Mouse (Mus musculus): ENCODE measurements at regions not wholly inside any gene's neighbourhood (a gene's known extent, or its start where the extent isn't known, plus 50 kb on each side); places are given as distances from the start of the nearest gene placed in this dataset.
"Not testable (repeated sequence)": the region's sequence is repeated elsewhere in the genome, so short reads cannot be mapped to it uniquely, and the experiment has no call there.

DNA sequence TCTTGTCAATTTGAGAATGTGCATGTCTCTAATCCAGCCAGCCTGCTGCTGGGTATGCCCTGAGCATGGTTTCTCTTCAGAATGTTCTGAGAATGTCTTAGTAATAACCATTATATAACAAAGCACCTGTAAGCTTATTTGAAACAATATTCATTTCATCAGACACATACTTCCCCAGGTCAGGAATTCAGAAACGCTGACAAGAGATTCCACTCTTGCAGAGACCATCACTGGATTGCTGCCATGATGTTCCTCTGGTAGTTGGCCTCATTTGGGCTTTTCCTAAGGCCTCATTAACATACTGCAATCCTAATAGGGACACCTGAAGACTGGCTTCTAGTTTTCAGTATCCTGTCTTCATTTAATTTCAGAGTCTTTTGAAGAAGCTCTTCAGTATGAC lies 642.5 kb upstream of the Adamts5 start:
- DNase-seq (ENCODE audit: low read depth, low spot score): no peak

DNA sequence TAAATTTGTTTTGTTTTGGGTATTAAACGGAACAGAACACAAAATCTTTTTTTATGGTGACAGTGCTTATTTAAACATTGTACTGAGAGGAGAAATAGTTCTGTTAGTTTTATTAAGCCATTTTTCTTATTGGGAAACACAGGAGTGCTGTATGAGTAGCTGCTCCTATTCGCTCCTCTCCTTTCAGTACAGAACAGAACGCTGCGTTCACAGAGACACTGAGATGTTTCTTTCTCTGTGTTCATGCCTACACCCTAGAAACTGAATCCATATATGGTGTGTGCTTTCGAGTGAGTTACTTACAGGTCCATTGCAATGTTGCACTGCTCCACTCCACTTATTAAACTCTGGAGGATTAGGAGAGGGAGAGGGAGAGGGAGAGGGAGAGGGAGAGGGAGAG lies 634.9 kb upstream of the Adamts5 start:
- DNase-seq (ENCODE audit: low read depth, low spot score): no peak

DNA sequence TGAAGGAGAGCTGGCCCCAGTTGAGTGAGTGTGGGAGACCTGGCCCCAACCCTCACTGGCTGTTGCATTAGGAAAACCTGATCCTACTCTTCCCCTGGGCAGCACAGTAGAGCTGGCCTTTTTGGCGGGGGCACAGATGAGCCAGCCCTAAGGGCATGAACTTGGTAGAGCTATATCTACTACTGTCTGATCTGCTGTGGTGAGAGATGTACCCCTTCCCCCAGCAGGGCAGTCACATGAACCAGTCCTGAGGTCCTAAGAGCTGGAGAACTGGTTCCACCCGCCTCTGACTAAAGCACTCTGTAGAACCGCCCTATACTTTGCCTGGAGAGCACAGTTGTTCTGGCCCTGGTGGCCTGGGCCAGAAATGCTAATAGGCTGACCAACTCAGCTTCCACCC lies 622.5 kb upstream of the Adamts5 start:
- DNase-seq (ENCODE audit: low read depth, low spot score): no peak

DNA sequence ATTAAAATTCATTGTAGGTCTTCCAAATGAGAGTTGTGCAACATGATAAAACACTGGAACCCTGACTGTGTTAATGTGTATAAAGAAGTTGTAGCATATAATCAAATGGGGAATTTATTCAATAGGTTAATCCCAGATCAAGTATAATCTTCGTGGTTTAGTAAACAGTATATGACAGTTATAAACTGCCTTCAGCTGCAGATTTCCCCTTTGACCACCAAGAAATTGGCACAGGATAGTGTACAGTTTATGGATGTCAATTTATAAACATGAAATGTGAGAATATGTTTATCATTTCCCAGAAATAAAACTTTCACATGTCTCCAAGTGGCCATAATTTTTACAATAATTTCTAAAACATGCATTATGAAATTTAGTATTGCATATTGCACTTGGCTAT lies 615.3 kb upstream of the Adamts5 start:
- no peak for DNase-seq (ENCODE audit: low read depth, low spot score)

DNA sequence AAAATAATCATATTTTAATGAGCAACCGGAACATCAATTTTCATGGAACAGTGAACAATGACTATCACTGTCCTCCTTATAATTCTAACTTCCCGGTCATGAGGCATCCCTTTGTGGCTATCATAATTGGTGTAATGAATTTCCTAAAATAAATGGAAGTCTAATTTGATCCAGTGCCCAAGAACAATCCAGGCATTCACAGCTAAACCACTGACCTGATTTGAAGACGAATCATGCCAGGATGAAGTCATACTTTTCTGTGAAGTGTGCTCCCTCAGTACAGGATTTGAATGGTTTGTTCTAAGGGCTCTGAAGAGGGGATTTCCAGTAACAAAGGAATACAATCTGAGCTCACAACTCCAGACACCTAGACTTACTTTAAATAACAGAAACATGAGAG lies 614.5 kb upstream of the Adamts5 start:
- no peak for DNase-seq (ENCODE audit: low read depth, low spot score)

DNA sequence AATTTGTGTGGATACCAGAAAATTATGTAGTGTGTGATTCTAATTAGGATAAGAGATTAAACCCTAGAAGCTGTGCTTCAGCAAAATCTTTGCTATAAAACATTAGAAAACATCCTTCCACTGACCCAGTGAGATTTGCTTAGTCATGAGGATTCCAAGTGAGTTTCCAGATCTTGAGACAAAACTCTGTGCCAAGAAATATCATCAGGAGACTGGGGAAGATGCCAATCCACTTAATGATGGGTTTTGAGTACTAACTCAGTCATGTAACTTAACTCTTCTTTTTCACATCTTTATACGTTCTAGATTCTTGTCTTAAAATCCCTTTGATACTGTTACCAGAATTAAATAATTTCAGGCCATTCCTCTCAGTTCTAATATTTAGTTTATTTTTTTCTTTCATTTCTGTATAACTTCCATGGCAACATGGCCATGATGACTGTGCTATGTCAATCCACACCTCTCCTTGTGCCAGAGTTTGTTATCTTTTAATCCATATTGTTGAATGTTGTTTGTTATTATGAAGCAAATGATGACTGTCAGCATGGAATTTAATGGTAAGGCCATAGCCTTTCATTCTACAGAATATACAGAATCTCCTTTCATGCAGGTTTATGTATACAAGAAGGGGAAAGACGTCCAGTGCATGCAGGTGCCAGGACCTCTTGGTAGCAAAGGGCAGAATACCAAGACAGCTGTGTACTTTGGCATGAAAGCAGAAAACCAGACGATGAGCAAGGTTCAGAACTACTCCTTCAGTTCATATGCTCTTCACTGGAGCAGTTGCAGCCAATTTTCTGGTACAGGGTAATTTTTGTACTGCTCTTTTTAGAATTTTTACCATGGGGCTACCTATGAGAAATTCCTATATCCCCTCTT lies 599.7 kb upstream of the Adamts5 start:
- no peak for DNase-seq (ENCODE audit: low read depth, low spot score)

DNA sequence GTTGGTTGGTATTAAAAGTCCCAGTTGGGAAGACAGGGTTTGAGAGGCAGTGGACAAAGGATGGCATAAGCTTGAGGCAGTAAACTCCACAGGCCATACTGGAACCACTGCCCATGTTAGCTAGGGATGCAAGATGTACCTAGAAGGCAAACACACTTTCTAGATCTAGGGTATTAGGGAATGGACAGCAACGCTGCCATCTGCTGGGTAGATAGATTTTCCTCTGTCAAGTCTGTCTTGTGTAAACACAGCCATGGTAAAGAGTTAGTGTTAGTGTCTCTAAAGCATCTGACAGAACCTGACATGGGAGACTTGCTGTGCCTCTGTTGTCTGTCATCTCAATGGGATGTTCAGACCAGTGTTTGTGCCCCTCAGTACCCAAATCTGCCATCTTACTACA lies 573.5 kb upstream of the Adamts5 start:
- no peak for DNase-seq (ENCODE audit: low read depth, low spot score)

DNA sequence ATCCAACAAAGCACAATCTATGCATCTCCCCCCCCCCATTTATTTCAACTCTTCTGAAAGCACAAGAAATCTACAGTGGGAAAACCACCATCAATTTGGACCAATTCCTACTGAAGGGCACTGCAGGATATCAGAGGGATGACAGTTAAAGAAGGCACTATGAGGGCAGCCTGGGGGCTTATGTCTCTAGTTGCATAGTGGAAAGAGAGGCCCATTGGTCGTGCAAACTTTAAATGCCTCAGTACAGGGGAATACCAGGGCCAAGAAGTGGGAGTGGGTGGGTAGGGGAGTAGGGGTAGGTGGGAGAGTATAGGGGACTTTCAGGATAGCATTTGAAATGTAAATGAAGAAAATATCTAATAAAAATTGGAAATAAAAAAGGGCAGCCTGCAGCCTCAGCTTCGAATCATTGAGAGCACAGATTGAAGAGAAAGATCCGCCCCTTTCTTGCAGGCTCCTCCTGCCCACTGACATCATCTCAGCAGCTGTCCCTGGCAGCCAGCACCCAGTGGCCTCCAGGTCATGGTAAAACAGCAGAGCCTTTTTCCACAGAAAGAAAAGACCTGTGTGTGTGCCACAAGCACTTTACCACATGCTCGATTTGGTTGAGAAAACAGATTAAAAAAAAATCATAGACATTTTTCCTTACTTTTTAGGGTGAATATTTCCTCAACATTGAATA lies 571.6 kb upstream of the Adamts5 start:
- DNase-seq (ENCODE audit: low read depth, low spot score): no peak

DNA sequence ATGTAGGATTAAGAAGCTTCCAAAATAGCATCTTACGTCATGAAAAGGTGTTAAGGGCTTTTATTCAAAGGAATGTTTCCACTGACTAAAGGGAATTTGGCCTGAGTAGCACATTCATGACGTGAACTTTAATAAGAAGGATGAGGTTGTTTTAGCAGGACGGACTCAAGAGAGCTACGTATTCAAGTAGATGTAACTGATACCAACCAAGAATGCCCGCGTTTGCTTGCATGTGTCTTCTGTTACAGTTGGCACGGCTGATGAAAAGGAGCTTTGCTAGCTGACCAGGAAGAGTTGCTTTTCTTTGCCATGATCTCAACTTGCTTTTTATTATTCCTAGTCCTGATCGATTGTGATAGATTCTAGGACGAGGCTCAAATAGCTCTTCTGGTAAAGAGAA lies 559.4 kb upstream of the Adamts5 start:
- DNase-seq (ENCODE audit: low read depth, low spot score): no peak

DNA sequence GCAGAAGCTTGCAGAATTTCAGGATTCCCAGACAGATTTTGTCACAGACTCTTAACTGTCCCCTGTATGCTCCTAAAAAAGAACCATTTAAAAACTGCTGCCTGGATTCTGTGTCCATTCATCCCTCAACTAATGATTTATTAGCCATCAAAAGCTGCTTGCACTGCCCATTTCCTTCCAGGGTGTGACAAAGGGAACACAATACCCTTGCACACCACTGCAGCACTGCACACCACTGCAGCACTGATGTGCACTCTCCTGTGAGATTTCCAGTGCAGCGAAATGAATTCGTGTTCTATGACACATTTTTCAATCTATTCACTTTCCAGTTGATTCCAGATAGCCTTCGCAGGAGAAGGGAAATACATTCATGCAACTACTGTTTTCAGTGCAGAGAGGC lies 555.0 kb upstream of the Adamts5 start:
- no peak for DNase-seq (ENCODE audit: low read depth, low spot score)

DNA sequence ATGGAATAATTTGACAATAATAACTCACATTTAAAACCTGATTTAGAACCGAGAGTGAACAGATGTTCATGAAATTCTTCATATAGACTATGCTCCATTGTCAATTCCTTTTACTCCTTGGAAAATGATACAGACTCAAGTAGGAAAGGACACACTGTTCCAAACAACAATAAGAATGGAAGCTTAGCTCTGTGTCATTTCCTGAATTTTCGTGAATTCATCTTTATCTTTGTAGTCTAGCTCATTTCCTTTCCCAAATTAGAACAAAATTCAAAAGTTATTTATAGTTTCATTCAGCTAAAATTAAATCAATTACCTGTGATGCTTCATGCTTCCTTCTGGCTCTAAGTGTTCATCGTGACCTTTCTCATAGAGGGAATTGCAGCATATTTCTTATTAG lies 553.2 kb upstream of the Adamts5 start:
- no peak for DNase-seq (ENCODE audit: low read depth, low spot score)

DNA sequence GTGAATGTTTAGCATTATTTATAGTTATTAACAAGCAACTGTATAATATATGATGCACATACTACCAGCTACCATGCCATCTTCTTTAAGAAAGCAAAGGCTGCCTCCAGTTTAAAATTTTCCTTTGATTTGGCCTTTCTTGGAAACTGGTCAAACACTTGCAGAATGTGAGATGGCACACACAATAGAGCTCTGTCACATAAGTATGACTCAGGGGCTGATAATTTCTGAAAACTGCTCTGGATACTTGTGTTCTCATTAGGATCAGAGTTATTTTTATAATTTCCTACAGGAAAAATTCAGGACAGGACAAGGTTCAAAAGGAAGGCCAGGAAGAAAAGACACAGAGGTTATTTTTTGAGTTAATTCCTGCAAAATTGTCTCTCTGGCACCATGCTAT lies 552.4 kb upstream of the Adamts5 start:
- DNase-seq (ENCODE audit: low read depth, low spot score): no peak

DNA sequence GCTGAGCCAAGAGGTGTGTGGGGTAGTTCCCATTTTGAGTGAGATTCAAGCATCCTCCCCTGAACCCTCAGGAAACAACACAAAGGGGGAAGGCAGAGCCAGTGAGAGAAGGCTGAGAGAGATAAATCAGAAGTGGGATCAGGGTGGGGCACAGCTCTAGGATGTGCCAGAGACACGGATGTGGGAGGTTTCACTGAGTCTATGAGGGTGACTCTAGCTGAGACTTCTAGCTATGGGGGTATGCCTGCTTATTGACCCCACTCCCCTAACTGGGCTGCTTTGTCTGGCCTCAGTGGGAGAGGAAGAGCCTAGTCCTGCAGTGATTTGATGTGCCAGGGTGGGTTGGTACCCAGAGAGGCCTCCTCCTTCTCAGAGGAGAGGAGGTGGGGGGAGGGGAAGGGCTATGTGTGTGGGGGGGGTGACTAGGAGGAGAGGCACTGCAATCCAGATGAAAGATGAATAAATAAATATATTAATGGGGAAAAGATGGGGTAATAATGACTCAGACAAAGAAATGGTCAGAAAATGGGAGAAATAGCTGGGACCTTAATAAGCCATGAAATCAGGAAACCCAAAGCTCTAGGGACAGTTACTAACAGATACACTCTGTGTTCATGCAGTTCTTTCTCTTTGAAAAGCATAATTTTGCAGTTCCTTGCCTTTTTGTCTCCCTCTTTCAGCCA lies 547.0 kb upstream of the Adamts5 start:
- DNase-seq (ENCODE audit: low read depth, low spot score): no peak

DNA sequence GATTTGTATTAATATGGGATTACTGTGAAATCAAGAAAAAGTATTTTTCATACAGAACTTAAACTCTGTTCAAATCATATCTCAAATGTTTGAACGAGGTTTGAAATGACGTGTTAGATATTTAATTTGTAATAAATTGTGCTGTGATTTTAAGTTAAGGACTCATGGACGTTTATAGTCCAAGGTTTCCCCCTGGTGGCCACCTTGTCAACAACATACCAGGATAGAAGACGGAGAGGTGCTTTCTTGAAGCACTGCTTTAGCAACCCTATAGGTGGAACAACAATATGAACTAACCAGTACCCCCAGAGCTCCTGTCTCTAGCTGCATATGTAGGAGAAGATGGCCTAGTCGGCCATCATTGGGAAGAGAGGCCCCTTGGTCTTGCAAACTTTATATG lies 517.8 kb upstream of the Adamts5 start:
- not testable (repeated sequence) for DNase-seq (ENCODE audit: low read depth, low spot score)

DNA sequence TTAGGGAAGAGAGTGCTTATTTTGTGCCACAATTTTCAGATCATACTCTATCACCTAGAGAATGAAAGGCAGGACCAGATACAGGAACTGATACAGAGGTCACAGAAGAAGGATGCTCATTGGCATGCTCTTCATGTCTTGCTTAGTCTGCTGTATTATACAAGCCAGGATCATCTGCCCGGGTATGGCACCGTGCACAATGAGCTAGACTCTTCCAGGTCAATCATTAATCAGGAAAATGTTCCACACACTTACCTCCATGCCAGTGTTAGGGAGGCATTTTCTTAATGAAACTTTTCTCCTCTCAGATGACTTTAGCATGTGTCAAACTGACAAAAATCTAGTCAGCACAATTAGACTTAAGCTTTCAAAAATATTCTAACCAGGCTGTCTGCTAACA lies 502.7 kb upstream of the Adamts5 start:
- no peak for DNase-seq (ENCODE audit: low read depth, low spot score)

DNA sequence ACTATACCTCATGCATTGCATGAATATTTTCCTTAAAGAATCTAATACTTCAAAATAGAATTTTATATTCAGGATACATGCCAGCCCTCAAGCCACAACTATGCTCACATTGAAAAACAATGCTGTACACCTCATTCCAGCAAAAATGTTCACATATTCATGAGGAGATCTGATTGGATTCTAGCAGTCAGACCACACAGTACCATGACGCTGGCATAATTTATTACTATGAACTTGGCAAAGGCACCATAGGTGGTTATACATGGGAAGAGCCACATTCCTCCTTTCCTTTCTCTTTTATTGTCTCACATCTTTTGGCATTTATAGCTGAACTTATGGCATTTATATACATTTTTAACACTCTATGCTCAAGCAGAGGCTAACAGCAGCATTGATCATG lies 499.8 kb upstream of the Adamts5 start:
- DNase-seq (ENCODE audit: low read depth, low spot score): no peak

DNA sequence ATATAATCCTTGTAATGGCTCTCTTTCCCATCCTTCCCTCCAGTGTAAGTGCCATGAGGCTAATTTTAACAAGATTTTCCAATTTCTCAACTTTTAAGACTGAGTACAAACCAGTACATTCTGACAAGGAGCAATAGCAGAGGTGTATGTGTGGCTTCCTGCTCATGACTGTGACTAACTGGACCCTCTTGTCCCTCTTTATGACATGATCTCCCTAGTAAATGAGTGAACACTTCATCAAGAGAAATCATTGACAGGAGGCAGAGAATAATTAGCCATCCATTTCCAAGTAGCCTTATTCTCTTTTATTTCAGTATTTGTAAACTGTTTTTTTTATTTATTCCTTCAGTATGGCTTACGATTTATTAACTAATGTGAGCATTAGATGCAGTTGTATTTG lies 497.7 kb upstream of the Adamts5 start:
- DNase-seq (ENCODE audit: low read depth, low spot score): no peak

DNA sequence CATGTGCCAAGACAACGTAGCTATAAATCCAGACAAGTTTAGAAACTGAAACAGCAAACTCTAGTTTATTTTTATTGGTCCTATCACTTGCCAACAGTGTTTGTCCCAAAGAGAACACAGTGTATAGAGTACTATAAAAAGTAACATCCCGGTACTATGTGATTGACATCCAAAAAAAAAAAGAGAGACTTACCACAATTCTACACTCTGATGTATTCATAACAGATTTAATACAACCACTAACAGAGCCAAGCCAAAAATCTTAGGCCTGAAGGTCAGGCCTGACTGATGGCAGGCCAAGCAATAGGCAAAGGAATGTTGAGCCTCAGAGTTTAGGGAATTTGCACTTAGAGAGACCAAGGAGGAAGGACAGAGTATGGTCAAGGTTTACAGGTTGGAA lies 495.9 kb upstream of the Adamts5 start:
- DNase-seq (ENCODE audit: low read depth, low spot score): no peak

DNA sequence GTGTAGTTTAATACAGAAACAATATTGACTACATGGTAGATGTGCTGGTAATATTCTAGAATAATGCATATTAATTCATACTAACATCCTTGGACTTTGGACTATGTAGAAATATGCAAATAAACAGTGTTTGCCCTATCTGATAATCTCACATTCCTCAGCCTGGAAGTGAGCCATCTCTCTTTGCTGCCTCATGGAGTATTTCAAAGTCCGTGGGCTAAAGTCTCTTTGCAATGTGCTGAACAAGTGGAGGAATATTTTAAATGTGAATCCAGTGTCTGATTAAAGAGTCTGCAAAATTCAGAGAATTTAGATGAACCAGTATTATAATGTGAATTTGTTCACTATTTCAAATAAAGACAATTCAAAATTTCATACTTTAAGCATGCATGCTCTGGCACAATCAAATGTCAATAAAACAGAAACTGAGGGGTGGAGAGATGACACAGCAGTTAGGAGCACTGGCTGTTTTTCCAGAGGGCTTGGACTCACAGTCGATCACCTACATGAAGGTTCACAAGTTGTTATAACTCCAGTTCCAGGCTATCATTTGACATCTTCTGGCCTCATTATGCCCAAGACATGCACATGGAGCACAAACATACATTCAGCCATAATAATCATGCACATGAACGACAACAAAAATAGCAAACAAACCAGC lies 487.6 kb upstream of the Adamts5 start:
- DNase-seq (ENCODE audit: low read depth, low spot score): no peak

DNA sequence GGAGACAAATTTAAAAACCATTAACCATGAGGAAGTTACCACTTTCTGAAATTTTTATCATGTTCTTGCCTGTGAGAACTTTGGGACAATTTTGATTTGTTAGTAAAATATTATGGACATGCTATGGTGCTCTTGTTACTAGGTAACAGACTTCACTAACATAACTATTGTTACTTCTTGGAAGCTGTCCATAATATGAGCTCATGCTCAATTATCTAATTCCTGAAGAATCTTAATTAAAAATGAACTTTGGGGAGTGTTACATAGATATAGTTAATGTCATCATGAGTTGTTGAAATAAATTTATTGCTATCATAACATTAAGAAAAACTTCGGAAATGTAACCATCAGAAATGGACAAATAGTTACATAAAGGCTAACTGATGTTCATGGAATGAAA lies 486.5 kb upstream of the Adamts5 start:
- DNase-seq (ENCODE audit: low read depth, low spot score): no peak

DNA sequence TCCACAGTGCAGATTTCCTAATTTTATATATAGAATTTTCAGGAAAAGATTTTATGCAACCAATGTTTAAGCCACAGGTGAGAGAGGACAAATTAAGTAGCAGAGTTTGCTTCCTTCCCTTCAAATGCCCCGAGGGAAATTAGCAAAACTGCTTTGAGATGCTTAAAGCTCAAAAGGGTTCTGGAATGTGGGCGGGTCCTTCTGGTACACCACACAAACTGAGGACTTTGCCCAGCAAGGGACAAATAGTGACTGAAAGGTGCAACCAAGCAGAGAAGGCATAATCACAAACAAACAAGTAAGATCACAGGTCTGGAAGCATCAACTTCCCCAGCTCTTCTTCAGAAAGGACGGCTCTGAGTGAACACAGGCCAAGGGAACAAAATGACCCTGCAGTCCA lies 476.4 kb upstream of the Adamts5 start:
- no peak for DNase-seq (ENCODE audit: low read depth, low spot score)

DNA sequence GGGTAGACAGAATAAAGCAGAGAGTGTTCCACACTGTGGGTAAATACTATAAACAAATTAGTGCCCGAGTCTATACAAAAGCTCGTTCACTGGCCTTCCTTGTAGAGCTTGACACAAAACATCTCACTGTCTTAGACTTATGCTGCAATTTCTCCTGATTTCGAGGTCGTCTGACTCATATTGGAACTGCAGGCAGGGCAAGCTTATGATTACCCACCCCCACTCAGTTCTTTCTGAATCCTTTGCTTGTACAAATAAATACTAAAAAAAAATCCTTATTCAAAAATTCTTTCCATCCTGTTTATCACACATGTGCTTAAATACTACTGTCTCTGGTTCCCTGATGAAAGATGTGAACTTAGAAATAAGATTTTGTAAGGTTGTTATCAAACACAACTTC lies 470.0 kb upstream of the Adamts5 start:
- no peak for DNase-seq (ENCODE audit: low read depth, low spot score)

Measured in CD4-positive helper T cell, adult 2 months (primary cell).